Mouse (Mus musculus): ENCODE measurements at regions not wholly inside any gene's neighbourhood (a gene's known extent, or its start where the extent isn't known, plus 50 kb on each side); places are given as distances from the start of the nearest gene placed in this dataset.

DNA sequence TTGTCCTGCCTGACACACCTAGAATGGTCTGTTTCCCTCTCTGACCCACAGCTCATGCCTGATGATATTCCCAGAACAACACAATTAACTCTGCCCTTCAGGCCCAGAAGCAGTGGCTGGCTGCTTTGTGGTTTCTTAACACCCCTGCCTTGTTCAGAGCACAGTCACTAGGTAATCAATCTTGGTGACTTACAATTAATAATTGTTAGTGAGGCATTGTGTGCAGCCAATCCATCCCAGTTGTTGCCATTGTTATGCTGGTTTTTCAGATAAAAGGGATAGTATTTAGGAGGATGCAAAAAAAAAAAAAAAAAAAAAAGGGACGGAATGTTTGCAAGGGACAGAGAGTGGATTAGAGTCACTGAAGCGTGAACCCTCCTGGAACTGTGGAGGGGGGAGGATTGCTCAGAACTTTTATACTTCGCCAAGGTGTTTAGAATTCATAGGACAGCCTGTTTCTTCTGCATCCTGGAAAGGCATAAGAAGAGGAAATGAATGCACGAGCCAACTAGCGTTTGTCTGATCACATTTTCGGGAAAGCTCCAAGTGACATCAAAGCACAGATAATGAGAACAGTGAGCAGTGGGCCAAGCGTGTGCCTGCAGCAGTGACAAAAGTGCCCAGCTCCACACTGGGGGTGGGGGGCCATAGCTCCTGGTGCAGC, 475.3 kb downstream of the Nedd1 start:
- 29% methylated on average over 7 of the region's 7 CpGs for WGBS
- DNase-seq (ENCODE audit: low spot score): peak; percentile 17

GRCm38 (mm10) chr10:92242714-92243440, 479.3 kb downstream of the Nedd1 start:
- Histone ChIP-seq H3K4me1 (peaks cover 13% of the 10 kb centered on the region), H3K9me3 (no peaks in the 10 kb centered on the region), H3K36me3 (replicated peaks) (no peaks in the 10 kb centered on the region), H3K4me3 (no peak overlapping the region), H3K27ac (replicated peaks) (no peak overlapping the region), H3K27me3 (replicated peaks; ENCODE audit: low read depth, poor library complexity, severe bottlenecking) (no peaks in the 10 kb centered on the region)
- no peak for DNase-seq (ENCODE audit: low spot score)
- 62% methylated on average over 11 of the region's 11 CpGs for WGBS

More for the DNA sequence above, 475.3 kb downstream of the Nedd1 start:
- Histone ChIP-seq H3K27me3 (replicated peaks; ENCODE audit: low read depth, poor library complexity, severe bottlenecking) (no peaks in the 10 kb centered on the region), H3K4me3 (no peak overlapping the region), H3K4me1 (peaks cover 21% of the 10 kb centered on the region), H3K36me3 (replicated peaks) (no peaks in the 10 kb centered on the region), H3K9me3 (no peaks in the 10 kb centered on the region), H3K27ac (replicated peaks) (no peak overlapping the region)

DNA sequence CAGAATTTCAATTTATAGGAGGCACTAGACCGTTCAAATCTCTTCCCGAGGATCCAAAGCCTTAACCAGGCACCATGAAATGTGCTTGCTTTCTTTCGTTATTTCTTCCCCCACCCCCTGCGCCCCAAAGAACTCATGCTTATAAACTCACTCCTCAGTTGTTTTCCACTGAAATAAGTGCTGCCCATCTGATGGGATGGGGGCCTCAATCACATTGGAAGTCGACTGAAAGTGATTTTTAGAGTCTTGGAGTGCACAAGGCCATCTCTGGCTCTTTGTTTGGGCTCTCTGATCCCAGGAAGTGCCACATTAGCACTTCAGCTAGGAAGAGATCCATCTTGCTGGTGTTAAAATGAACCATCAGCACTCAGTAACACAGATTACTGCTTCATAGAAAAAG, 484.3 kb downstream of the Nedd1 start:
- WGBS: 67% methylated on average over 5 of the region's 5 CpGs
- no peak for DNase-seq (ENCODE audit: low spot score)
- H3K27me3 ChIP-seq (replicated peaks; ENCODE audit: low read depth, poor library complexity, severe bottlenecking): no peaks in the 10 kb centered on the region
- no peaks in the 10 kb centered on the region; the same call in 1 of the 2 replicates for H3K4me1 ChIP-seq
- H3K9me3 ChIP-seq: no peaks in the 10 kb centered on the region
- no peak overlapping the region for H3K4me3 ChIP-seq
- H3K36me3 ChIP-seq (replicated peaks): no peaks in the 10 kb centered on the region
- H3K27ac ChIP-seq (replicated peaks): no peak overlapping the region

DNA sequence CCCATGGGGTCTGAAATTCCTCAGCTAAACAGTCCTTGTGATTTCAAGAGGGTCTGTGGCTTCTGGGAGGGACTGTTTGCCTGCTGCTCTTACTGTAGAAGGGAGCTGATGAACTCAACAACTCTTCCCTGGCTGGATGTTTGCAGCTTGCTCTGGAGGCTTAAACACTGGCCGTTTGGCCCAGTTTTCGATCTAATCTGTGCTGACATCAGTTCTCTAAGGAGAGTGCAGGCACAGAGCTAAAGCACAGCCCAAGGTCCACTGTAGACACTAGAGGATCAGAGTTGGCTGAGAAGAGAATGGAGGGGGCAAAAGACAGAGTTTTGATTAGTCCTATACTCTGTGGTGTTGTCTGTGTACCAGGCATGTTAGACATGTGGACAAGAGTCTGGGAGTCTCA, 490.1 kb downstream of the Nedd1 start:
- Histone ChIP-seq H3K36me3 (replicated peaks) (no peaks in the 10 kb centered on the region), H3K4me1 (no peaks in the 10 kb centered on the region), H3K27ac (replicated peaks) (no peak overlapping the region), H3K4me3 (no peak overlapping the region), H3K27me3 (replicated peaks; ENCODE audit: low read depth, poor library complexity, severe bottlenecking) (no peaks in the 10 kb centered on the region), H3K9me3 (no peaks in the 10 kb centered on the region)
- no peak for DNase-seq (ENCODE audit: low spot score)
- WGBS: 75% methylated on average over 2 of the region's 2 CpGs

DNA sequence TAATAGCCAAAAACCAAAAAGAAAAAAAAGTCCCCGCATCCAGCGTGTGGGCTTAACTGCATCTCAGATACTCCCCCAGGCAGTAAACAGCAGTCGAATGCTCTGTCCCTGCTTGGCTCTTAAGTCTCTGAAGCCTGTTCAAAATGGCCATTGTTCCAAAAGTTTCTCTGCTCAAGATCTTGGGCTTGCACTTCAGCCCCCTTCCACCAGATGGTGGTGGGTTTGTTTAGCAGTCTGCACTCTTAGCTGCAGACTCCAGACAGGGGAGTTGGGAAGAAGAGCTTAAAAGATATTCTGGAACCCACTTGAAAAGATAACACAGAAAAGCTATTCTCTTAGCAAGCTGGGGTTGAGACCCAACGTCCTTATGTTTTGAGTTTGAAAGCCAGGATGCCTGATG, 496.4 kb downstream of the Nedd1 start:
- no peaks in the 10 kb centered on the region for H3K4me1 ChIP-seq
- no peak overlapping the region for H3K27ac ChIP-seq (replicated peaks)
- DNase-seq (ENCODE audit: low spot score): peak; percentile 11
- 61% methylated on average over 4 of the region's 4 CpGs for WGBS
- H3K4me3 ChIP-seq: no peak overlapping the region
- H3K27me3 ChIP-seq (replicated peaks; ENCODE audit: low read depth, poor library complexity, severe bottlenecking): no peaks in the 10 kb centered on the region
- no peaks in the 10 kb centered on the region for H3K36me3 ChIP-seq (replicated peaks)
- H3K9me3 ChIP-seq: no peaks in the 10 kb centered on the region

GRCm38 (mm10) chr10:92225071-92225470, 497.1 kb downstream of the Nedd1 start:
- Histone ChIP-seq H3K9me3 (no peaks in the 10 kb centered on the region), H3K27me3 (replicated peaks; ENCODE audit: low read depth, poor library complexity, severe bottlenecking) (no peaks in the 10 kb centered on the region), H3K36me3 (replicated peaks) (no peaks in the 10 kb centered on the region), H3K27ac (replicated peaks) (no peak overlapping the region), H3K4me3 (no peak overlapping the region), H3K4me1 (no peaks in the 10 kb centered on the region)
- no peak for DNase-seq (ENCODE audit: low spot score)
- WGBS: 89% methylated on average over 7 of the region's 7 CpGs

- H3K4me1 ChIP-seq: no peaks in the 10 kb centered on the region
- H3K27ac ChIP-seq (replicated peaks): no peak overlapping the region
- no peaks in the 10 kb centered on the region for H3K27me3 ChIP-seq (replicated peaks; ENCODE audit: low read depth, poor library complexity, severe bottlenecking)
- no peaks in the 10 kb centered on the region for H3K36me3 ChIP-seq (replicated peaks)
- 89% methylated on average over 3 of the region's 3 CpGs for WGBS
- no peak overlapping the region for H3K4me3 ChIP-seq
- DNase-seq (ENCODE audit: low spot score): no peak
- H3K9me3 ChIP-seq: no peaks in the 10 kb centered on the region
These were observed 502.9 kb downstream of the Nedd1 start for GRCm38 (mm10) chr10:92219310-92219709.

DNA sequence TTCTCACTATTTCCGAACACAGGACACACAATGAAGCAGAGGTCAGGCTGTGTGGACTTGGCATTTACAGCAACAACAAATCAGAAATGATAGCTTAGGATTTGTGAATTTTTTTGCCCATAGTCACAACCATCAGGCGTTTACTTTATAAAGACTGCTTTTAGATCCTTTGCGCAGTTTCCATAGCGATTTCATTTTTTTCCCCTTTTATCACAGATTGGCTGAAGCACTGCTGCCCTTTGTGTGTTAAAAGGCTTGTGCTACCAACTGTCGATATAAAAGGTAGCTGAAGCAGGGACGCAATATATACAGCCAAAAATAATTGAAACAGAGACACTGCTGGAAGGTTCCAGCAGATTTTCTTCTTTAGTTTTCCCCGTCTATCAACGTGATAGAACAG, 551.4 kb downstream of the Nedd1 start:
- H3K36me3 ChIP-seq (replicated peaks): no peaks in the 10 kb centered on the region
- no peak for DNase-seq (ENCODE audit: low spot score)
- H3K9me3 ChIP-seq: no peaks in the 10 kb centered on the region
- 85% methylated on average over 8 of the region's 8 CpGs for WGBS
- peaks cover 3% of the 10 kb centered on the region for H3K27me3 ChIP-seq (replicated peaks; ENCODE audit: low read depth, poor library complexity, severe bottlenecking)
- H3K4me3 ChIP-seq: no peak overlapping the region
- no peaks in the 10 kb centered on the region for H3K4me1 ChIP-seq
- H3K27ac ChIP-seq (replicated peaks): no peak overlapping the region

- no peak overlapping the region for H3K27ac ChIP-seq (replicated peaks)
- H3K4me3 ChIP-seq: no peak overlapping the region
- peaks cover 40% of the 10 kb centered on the region for H3K27me3 ChIP-seq (replicated peaks; ENCODE audit: low read depth, poor library complexity, severe bottlenecking)
- DNase-seq (ENCODE audit: low spot score): no peak
- WGBS: 80% methylated on average over 2 of the region's 2 CpGs
- H3K36me3 ChIP-seq (replicated peaks): no peaks in the 10 kb centered on the region
- H3K4me1 ChIP-seq: peaks cover 19% of the 10 kb centered on the region
- H3K9me3 ChIP-seq: no peaks in the 10 kb centered on the region
These were observed 556.2 kb downstream of the Nedd1 start for GRCm38 (mm10) chr10:92166057-92166456.

GRCm38 (mm10) chr10:92164991-92165390, 557.2 kb downstream of the Nedd1 start:
- peak; percentile 18 for DNase-seq (ENCODE audit: low spot score)
- no peaks in the 10 kb centered on the region for H3K36me3 ChIP-seq (replicated peaks)
- peaks cover 40% of the 10 kb centered on the region for H3K27me3 ChIP-seq (replicated peaks; ENCODE audit: low read depth, poor library complexity, severe bottlenecking)
- peaks cover 19% of the 10 kb centered on the region for H3K4me1 ChIP-seq
- peak overlapping the region; percentile 59 for H3K27ac ChIP-seq (replicated peaks)
- H3K9me3 ChIP-seq: no peaks in the 10 kb centered on the region
- 17% methylated on average over 5 of the region's 5 CpGs for WGBS
- peak overlapping the region; percentile 46 for H3K4me3 ChIP-seq

DNA sequence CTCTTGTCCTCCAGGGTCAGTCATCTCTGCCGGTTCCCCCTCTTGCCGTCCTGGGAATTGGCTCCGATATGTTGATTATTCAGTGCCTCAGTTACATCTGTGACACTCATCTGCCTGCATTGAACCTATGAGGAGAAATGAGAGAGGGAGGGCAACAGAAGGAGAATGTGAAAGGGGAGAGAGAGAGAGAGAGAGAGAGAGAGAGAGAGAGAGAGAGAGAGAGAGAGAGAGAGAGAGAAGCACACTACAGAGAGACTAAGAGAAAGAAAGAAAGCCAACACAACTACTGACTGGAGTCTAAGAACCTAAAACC, 557.6 kb downstream of the Nedd1 start:
- H3K4me3 ChIP-seq: peak overlapping the region; percentile 46
- DNase-seq (ENCODE audit: low spot score): no peak
- H3K27ac ChIP-seq (replicated peaks): peak overlapping the region; percentile 59
- H3K9me3 ChIP-seq: no peaks in the 10 kb centered on the region
- peaks cover 40% of the 10 kb centered on the region for H3K27me3 ChIP-seq (replicated peaks; ENCODE audit: low read depth, poor library complexity, severe bottlenecking)
- H3K36me3 ChIP-seq (replicated peaks): no peaks in the 10 kb centered on the region
- H3K4me1 ChIP-seq: peaks cover 19% of the 10 kb centered on the region
- WGBS: 37% methylated on average over 3 of the region's 3 CpGs

GRCm38 (mm10) chr10:92163851-92164647, 558.2 kb downstream of the Nedd1 start:
- H3K27ac ChIP-seq (replicated peaks): peak overlapping the region; percentile 59
- H3K4me1 ChIP-seq: peaks cover 19% of the 10 kb centered on the region
- H3K36me3 ChIP-seq (replicated peaks): no peaks in the 10 kb centered on the region
- no peak for DNase-seq (ENCODE audit: low spot score)
- H3K4me3 ChIP-seq: peak overlapping the region; percentile 46
- H3K9me3 ChIP-seq: no peaks in the 10 kb centered on the region
- 63% methylated on average over 12 of the region's 12 CpGs for WGBS
- peaks cover 40% of the 10 kb centered on the region for H3K27me3 ChIP-seq (replicated peaks; ENCODE audit: low read depth, poor library complexity, severe bottlenecking)
